Mouse (Mus musculus) liver, postnatal 0 days (tissue): ENCODE measurements at regions not wholly inside any gene's neighbourhood (a gene's known extent, or its start where the extent isn't known, plus 50 kb on each side); places are given as distances from the start of the nearest gene placed in this dataset.

ENCODE experiments used
- CTCF ChIP-seq: sonication (generic); IDR thresholded peaks from 2 replicates; pipeline ENCODE4 v1.5.1; 2016; ENCODE audit warnings: antibody characterized with exemption, low read depth
- EP300 ChIP-seq: IDR thresholded peaks from 2 replicates; pipeline ENCODE4 v1.6.1; 2016; ENCODE audit warnings: antibody characterized with exemption, low read depth, mild to moderate bottlenecking

DNA sequence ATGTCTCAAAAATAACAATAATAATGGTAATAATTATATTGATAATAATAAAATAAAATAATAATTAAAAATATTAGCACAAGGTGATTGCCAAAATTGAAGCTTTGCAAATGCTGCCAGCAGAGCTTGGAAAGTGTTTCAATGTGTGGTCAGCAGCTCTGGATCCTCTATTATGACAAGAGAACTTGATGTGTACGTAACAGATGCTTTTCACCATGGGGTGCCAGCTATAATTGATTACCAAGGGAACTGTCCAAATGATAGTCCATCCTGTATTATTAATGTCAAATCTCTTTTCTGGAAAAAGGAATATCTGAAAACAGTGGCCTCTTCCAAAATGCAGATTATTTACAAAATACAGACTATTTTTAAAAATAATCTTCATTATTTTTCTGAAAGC is 419.2 kb downstream of the Plk2 start:
- no peak for TF ChIP-seq CTCF
- no peak for TF ChIP-seq EP300
